Mouse (Mus musculus) lung, postnatal 0 days (tissue): ENCODE measurements around the gene BC035947.

Source experiments
- CTCF ChIP-seq: IDR thresholded peaks from 2 replicates; pipeline ENCODE4 v1.5.1; 2016; ENCODE audit warnings: antibody characterized with exemption, mild to moderate bottlenecking
- EP300 ChIP-seq: IDR thresholded peaks from 2 replicates; pipeline ENCODE4 v1.6.1; 2016; ENCODE audit warnings: antibody characterized with exemption, mild to moderate bottlenecking, control low read depth

- no peak for TF ChIP-seq CTCF
- no peak for TF ChIP-seq EP300
Measured at GRCm38 (mm10) chr1:78507137-78507536, 4.8 kb downstream of the BC035947 start.
